Mouse (Mus musculus) granulocyte monocyte progenitor cell, adult 5-6 weeks (primary cell): ENCODE measurements at regions not wholly inside any gene's neighbourhood (a gene's known extent, or its start where the extent isn't known, plus 50 kb on each side); places are given as distances from the start of the nearest gene placed in this dataset.
A peak's percentile ranks its signal among the peaks of the same experiment; 100 is the strongest.

ENCODE experiments used
- ATAC-seq: replicated peaks from 2 replicates; pipeline ENCODE4 v1.8.0; 2016; ENCODE audit warnings: mild to moderate bottlenecking, moderate TSS enrichment, inconsistent platforms; ENCODE audit not compliant: poor library complexity, severe bottlenecking

- no peak for ATAC-seq
These were observed 485.6 kb upstream of the Cited2 start for GRCm38 (mm10) chr10:17237463-17237862.

- ATAC-seq = no peak
These were observed 484.8 kb upstream of the Cited2 start for GRCm38 (mm10) chr10:17237918-17238850.

DNA sequence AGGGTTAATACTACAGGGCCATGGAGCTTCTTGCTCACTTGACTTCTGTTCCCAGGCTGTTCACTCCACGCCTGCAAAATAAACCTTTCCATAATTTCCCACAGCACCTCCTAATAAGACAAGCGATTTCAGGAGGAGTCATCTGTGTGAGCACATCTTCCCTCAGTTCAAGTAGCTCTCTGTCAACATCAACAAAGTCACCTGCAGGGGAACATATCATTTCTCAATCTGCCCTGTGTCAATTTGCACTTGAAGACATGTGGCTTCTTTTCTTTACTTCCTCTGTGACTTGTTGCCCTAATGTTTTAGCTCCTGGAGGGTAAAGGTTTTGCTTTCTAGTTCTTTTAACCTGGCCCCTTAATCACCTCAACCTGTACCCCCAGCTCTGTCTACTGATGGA is 474.7 kb upstream of the Cited2 start:
- no peak; the same call in 1 of the 2 replicates for ATAC-seq

- ATAC-seq = no peak
These were observed 470.0 kb upstream of the Cited2 start for GRCm38 (mm10) chr10:17253040-17253439.

DNA sequence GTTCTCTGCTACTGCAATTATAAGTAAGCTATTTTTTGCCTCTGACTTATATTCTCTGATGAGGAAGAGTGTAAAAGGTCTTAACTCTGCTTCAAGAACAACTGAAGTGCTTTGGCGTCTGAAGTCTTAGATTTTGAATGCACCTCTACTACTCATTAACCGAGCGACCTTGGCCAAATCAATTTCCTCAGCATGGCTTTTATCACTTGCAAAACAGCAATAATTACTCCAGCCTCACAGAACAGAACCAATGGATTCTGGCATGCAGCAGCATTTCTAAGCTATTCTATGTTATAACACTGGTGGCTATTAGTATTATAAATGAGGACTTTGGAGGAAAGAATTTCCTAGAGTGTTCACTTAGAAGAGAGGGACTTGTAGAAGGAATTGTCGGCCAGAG is 462.9 kb upstream of the Cited2 start:
- no peak for ATAC-seq

DNA sequence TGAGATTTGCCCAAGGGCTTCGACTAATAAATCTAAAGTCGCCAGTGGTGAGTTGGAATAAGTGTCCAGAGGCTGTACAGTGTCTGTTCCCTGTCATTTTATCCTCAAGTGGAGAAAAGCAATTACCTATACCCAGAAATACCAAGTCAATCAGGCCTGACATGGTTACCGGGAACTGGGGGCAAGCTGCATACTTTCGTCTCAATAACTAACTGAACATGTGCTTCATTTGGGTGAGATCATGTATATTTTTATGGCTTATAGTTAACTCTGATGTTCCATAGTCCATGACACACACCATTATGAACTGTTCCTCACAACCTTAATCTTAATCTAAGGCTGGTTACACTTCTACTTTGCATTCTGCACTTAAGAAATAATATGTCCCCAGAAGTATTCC is 462.4 kb upstream of the Cited2 start:
- ATAC-seq = no peak

GRCm38 (mm10) chr10:17261192-17261824 is 461.7 kb upstream of the Cited2 start:
- ATAC-seq = no peak

DNA sequence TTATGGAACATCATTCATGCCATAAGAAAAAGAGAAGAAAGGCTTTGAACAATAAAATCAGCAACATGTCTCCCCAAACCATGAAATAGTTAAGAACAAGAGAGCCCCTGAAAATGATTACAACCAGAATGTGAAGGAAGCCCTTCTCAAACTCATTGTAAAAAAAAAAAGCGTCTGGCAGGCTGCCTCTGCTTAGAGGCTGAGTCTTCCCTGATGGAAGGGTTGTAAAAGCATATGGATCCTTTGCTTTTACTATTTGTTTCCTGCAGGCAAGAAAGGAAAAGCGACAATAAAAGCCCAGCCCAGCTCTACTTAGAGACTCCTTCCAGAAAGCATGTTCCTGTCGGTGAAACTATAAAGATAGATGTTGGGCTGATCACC is 461.2 kb upstream of the Cited2 start:
- no peak for ATAC-seq

DNA sequence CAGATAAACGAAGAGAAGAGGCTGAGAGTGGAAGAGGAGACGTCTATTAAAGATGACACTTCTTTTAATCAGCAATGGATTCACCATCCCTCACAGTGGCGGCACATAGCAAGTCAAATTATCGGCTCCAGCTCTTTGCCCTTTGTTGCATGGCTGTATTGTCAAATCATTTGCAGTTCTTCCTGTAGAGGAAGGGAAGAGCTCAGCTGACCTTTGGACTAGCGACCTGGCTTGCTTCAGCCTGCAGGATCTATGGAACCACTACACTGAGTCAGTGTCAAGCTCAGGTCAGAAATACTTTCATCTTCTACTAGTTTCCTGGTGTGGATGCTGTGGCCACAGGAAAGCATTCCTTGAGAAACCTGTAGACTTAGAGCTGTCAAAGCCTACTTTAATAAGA is 450.4 kb upstream of the Cited2 start:
- ATAC-seq = no peak

GRCm38 (mm10) chr10:17273855-17274254 is 449.2 kb upstream of the Cited2 start:
- ATAC-seq = no peak

GRCm38 (mm10) chr10:17275214-17275613 is 447.8 kb upstream of the Cited2 start:
- ATAC-seq = peak; percentile 80

DNA sequence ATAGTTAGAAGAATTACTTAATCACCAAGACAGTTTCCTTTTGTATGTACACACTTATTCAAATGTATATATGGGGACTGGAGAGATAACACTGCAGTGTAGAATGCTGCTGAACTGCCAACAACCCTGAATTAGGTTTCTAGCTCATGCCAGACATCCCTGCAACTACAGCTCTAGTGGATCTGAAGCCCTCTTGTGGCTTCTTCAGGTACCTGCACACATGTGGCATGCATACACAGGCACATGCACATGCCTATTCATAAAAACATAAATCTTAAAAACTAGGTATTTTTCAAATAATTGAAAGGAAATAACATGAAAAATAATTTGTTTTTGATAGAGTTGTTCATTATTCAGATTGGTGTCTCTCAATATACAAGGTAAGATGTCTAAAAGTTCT is 445.1 kb upstream of the Cited2 start:
- ATAC-seq = no peak

DNA sequence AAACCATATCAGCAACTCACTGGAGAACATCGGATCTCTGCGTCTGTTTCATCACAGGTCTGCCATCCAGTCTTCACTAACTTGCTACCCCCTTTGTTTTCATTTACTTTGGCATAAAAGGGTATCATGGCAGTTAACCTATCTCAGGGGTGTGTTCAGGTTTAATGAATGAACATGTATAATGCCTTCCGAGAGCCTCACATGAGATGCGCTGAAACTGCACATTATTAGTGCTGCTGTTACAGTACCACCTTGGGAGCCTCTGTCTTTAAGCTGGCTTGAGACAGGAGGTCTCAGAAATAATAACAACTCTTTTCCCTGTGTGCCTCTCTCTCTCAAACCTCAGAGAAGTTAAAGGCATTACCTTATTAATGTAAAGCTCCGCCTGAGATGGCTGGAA is 438.2 kb upstream of the Cited2 start:
- ATAC-seq = no peak

GRCm38 (mm10) chr10:17287141-17287540 is 435.9 kb upstream of the Cited2 start:
- ATAC-seq = no peak

GRCm38 (mm10) chr10:17288231-17288630 is 434.8 kb upstream of the Cited2 start:
- no peak for ATAC-seq

GRCm38 (mm10) chr10:17292331-17292730 is 430.7 kb upstream of the Cited2 start:
- no peak for ATAC-seq

DNA sequence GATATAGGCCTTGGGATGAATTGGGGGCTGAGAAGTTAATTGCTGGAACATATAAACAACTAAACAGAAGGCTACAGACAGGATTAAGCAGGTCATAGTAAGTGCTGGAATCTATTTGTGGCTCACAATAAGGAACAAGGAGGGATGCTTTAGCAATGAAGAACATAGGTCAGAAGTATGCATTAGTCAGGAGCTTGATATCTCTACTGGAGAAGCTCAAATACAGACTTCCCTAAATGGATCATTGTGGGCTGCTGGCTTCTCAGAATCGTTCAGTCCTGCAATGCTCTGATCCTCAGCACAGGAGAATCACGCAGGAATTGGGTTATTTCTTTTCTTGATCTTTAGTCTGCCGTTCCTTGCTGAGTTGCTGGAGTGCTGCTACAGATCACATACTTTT is 428.6 kb upstream of the Cited2 start:
- ATAC-seq = peak; percentile 55; the same call in 1 of the 2 replicates

DNA sequence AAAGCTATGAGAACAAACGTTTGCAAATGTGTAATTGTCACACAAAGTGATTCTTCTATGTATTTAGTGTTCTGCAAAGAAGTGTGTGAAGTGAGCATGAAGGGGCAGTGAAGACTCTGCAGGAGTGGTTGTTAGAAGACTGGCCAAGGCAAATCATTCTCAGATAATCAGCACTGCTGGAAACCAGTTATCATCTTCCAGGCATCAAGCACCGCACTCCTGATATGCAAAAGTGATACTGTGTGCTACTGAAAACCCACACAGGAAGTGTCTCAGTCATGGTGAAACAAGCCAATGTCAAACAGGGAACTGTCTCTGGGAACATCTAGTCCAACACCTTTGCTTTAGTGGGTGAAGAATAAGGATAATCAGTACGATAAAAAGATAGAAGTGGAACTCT is 427.9 kb upstream of the Cited2 start:
- peak; percentile 71 for ATAC-seq

GRCm38 (mm10) chr10:17299600-17299999 is 423.4 kb upstream of the Cited2 start:
- no peak for ATAC-seq

DNA sequence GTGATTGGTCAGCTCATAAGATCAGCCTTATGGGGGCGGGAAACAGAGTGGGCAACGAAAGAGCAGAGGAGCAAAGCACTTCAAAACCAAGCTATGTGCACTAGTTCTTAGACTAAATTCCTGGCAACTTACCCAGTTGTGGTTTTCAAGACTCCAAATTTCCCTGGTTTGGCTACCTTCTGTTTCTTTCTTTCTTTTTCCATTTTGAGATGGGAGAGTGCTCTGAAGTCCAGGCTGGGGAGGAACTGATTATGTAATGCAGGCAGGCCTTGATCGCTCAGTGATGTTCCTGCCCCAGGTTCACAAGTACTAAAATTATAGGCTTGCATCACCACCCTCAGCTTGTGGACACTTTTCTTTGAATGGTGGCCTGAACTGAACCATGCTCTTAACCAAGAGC is 396.3 kb upstream of the Cited2 start:
- ATAC-seq = peak; percentile 94

DNA sequence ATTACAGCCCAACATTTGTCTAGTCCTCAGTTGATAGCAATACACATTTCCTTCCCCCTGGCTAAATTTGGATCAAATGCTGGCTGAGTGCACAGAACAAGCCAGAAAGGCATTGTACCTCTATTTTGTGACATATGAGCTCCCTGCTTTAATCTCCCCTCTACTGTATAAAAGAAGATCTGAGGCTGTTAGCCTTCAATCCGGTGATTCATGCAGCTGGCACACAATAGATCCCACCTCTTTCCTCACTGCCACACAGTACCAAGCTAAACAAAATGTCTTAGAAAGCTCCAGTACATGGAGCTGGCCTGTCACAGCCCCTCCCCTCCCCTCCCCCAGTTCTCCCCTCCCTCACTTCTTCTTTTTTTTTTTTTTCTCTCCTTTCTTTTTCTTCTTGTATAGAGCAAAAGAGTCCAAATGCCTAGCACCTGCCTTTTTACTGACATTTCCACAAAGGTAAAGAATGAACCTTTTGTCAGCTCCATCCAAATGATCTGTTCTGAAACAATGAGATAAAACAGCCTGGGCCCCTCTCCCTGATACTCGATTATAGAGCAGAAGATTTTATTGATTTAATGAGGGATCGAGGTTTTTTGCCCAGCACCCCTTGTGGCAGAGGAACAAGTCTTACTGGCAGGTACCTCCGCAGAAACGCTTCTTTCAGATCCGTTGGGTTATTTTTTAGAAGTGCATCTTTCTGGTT is 392.0 kb upstream of the Cited2 start:
- ATAC-seq = no peak
